Mouse (Mus musculus) bone marrow macrophage, adult 2 months (primary cell): ENCODE results near the gene Lyz2. TPM values are rescaled to one million over a fixed set of nuclear protein-coding genes. Genes with fewer than 3 reads are reported as not detected.
"Not testable (repeated sequence)": the region's sequence is repeated elsewhere in the genome, so short reads cannot be mapped to it uniquely, and the experiment has no call there.

Experiments used
- H3K27ac ChIP-seq: 2 replicates; pipeline ENCODE4 v1.5.1; 2012; ENCODE audit warnings: low read depth, low read length; ENCODE audit not compliant: insufficient read depth
- H3K4me1 ChIP-seq: 2 replicates; pipeline ENCODE4 v1.6.1; 2012; ENCODE audit warnings: low read length; ENCODE audit not compliant: control insufficient read depth, insufficient read depth
- H3K4me3 ChIP-seq: 2 replicates; pipeline ENCODE4 v1.5.1; 2012; ENCODE audit warnings: mild to moderate bottlenecking, low read length, moderate library complexity; ENCODE audit not compliant: insufficient read depth
- CTCF ChIP-seq: IDR thresholded peaks from 2 replicates; pipeline ENCODE4 v1.5.1; 2012; ENCODE audit warnings: low read depth, mild to moderate bottlenecking, low read length, moderate library complexity
- POLR2A ChIP-seq: IDR thresholded peaks from 2 replicates; pipeline ENCODE4 v1.6.1; 2012; ENCODE audit warnings: mild to moderate bottlenecking, low read depth, low read length, borderline replicate concordance
- polyA plus RNA-seq: library from polyadenylated mRNA; stranded (reverse); fragments of >200 nt; gene quantifications from 2 replicates; pipeline ENCODE4 v1.2.4, GENCODE M21; 2012; ENCODE audit not compliant: missing spikeins, insufficient read depth, insufficient read length

The Lyz2 gene
- polyA plus RNA-seq, 1 experiment, result 37,625 TPM

- H3K4me3 ChIP-seq, result no peak overlapping the region
- TF ChIP-seq CTCF, result no peak
- peak; percentile 87; the same call in 1 of the 2 replicates for TF ChIP-seq POLR2A
Measured at GRCm38 (mm10) chr10:117275681-117276369, 6.3 kb downstream of the Lyz2 start.

GRCm38 (mm10) chr10:117274645-117275044 is 7.5 kb downstream of the Lyz2 start:
- not testable (repeated sequence) for H3K4me1 ChIP-seq, H3K27ac ChIP-seq, H3K4me3 ChIP-seq

More at GRCm38 (mm10) chr10:117275681-117276369, 6.3 kb downstream of the Lyz2 start:
- H3K27ac ChIP-seq, result peak overlapping the region; percentile 31
- H3K4me1 ChIP-seq, result peaks cover 8% of the 10 kb centered on the region

GRCm38 (mm10) chr10:117272023-117272422 is 10.1 kb downstream of the Lyz2 start:
- TF ChIP-seq CTCF, result no peak
- no peak for TF ChIP-seq POLR2A
- Histone ChIP-seq H3K27ac (no peak overlapping the region), H3K4me1 (peaks cover 8% of the 10 kb centered on the region), H3K4me3 (no peak overlapping the region)

GRCm38 (mm10) chr10:117259870-117260269 is 22.3 kb downstream of the Lyz2 start:
- TF ChIP-seq CTCF, result no peak
- TF ChIP-seq POLR2A, result no peak
- no peak overlapping the region for H3K27ac ChIP-seq
- H3K4me3 ChIP-seq, result no peak overlapping the region
- H3K4me1 ChIP-seq, result no peaks in the 10 kb centered on the region

- H3K4me1 ChIP-seq, result no peaks in the 10 kb centered on the region
- H3K4me3 ChIP-seq, result no peak within 1 kb of the TSS
- TF ChIP-seq POLR2A (no peak), CTCF (no peak)
- H3K27ac ChIP-seq, result no peak within 1 kb of the TSS
Measured at GRCm38 (mm10) chr10:117238603-117239002, 43.5 kb downstream of the Lyz2 start, which contains the start of gene 9530003J23Rik. 9530003J23Rik (minus strand) TSS chr10:117238703.

GRCm38 (mm10) chr10:117235866-117236265 is 46.3 kb downstream of the Lyz2 start:
- Histone ChIP-seq H3K4me3 (no peak overlapping the region), H3K27ac (no peak overlapping the region), H3K4me1 (no peaks in the 10 kb centered on the region)
- no peak for TF ChIP-seq POLR2A

- no peaks in the 10 kb centered on the region for H3K4me1 ChIP-seq
- TF ChIP-seq CTCF, result no peak
- no peak for TF ChIP-seq POLR2A
- H3K4me3 ChIP-seq, result no peak overlapping the region
- H3K27ac ChIP-seq, result no peak overlapping the region
Measured at GRCm38 (mm10) chr10:117234825-117235224, 47.3 kb downstream of the Lyz2 start.

GRCm38 (mm10) chr10:117229826-117230225 is 52.3 kb downstream of the Lyz2 start:
- H3K27ac ChIP-seq, result no peak overlapping the region
- TF ChIP-seq CTCF (no peak), POLR2A (no peak)
- H3K4me1 ChIP-seq, result peaks cover 4% of the 10 kb centered on the region
- H3K4me3 ChIP-seq, result no peak overlapping the region

Other genes starting within 250 kb of the Lyz2 start
- not detected in 2 replicates for gene Lrrc10, start 237.0 kb downstream of the Lyz2 start, polyA plus RNA-seq
- gene Cct2, start 218.5 kb downstream of the Lyz2 start, polyA plus RNA-seq, result 154 and 173 TPM in 2 replicates
- gene Frs2, start 133.8 kb downstream of the Lyz2 start, polyA plus RNA-seq, result 18.2 and 20.5 TPM in 2 replicates
- gene Yeats4, start 57.8 kb downstream of the Lyz2 start, polyA plus RNA-seq, result 61.0 and 64.0 TPM in 2 replicates
- not detected in 2 replicates for gene 9530003J23Rik, start 43.6 kb downstream of the Lyz2 start, polyA plus RNA-seq
- 90.7 and 94.4 TPM in 2 replicates for gene Lyz1, start 10.5 kb upstream of the Lyz2 start, polyA plus RNA-seq
- 57.9 and 60.2 TPM in 2 replicates for gene Cpsf6, start 97.7 kb upstream of the Lyz2 start, polyA plus RNA-seq